Mouse (Mus musculus) liver, embryonic 11.5 days (tissue): ENCODE results near the gene Akt1. TPM values are rescaled to one million over a fixed set of nuclear protein-coding genes. Genes with fewer than 3 reads are reported as not detected.

ENCODE experiments used
- ATAC-seq: fragments of 200-750 bp; cut with Nextera tagmentation; replicated peaks from 2 replicates; pipeline ENCODE4 v1.8.0; 2017; ENCODE audit warnings: moderate number of reproducible peaks, mild to moderate bottlenecking, moderate TSS enrichment, moderate library complexity; ENCODE audit not compliant: low FRiP score
- DNase-seq: peaks from one replicate; pipeline ENCODE4 v3.0.0-alpha.2; 2017; ENCODE audit warnings: low spot score
- H3K27ac ChIP-seq: fragments of 300-500 bp; sonication (generic); 2 replicates; pipeline ENCODE4 v1.5.1; 2014; ENCODE audit warnings: mild to moderate bottlenecking, low read depth, low read length, control low read depth
- H3K27me3 ChIP-seq: fragments of 300-500 bp; sonication (generic); replicated peaks from 2 replicates; pipeline ENCODE4 v1.6.1; 2014; ENCODE audit warnings: low read length, mixed read lengths; ENCODE audit not compliant: control insufficient read depth, insufficient read depth
- H3K36me3 ChIP-seq: fragments of 300-500 bp; sonication (generic); 2 replicates; pipeline ENCODE4 v1.6.1; 2014; ENCODE audit warnings: mild to moderate bottlenecking, low read length, moderate library complexity, mixed read lengths; ENCODE audit not compliant: control insufficient read depth, insufficient read depth
- H3K4me1 ChIP-seq: fragments of 300-500 bp; sonication (generic); replicated peaks from 2 replicates; pipeline ENCODE4 v1.6.1; 2014; ENCODE audit warnings: low read length, mixed read lengths; ENCODE audit not compliant: control insufficient read depth, insufficient read depth
- H3K4me2 ChIP-seq: fragments of 300-500 bp; sonication (generic); 2 replicates; pipeline ENCODE4 v1.6.1; 2014; ENCODE audit warnings: mild to moderate bottlenecking, control low read depth, moderate library complexity
- H3K4me3 ChIP-seq: fragments of 300-500 bp; sonication (generic); 2 replicates; pipeline ENCODE4 v1.5.1; 2014; ENCODE audit warnings: low read depth, low read length, control low read depth
- H3K9ac ChIP-seq: fragments of 300-500 bp; sonication (generic); 2 replicates; pipeline ENCODE4 v1.6.1; 2014; ENCODE audit warnings: low read depth, low read length, control low read depth
- H3K9me3 ChIP-seq: fragments of 300-500 bp; sonication (generic); 2 replicates; pipeline ENCODE4 v1.6.1; 2016; ENCODE audit warnings: low read length, inconsistent platforms, mixed read lengths; ENCODE audit not compliant: control insufficient read depth
- WGBS: fragments of 180-500 bp; shearing (Covaris S2); extraction: QIAGEN DNeasy Blood & Tissue Kit; methylation state at CpG from one replicate; pipeline ENCODE4 v1.1.7; 2014; 5-methylcytosine and 5-hydroxymethylcytosine counted together
- polyA plus RNA-seq: library from polyadenylated mRNA; unstranded; fragments of >200 nt; fragmentation: Nextera tagmentation; extraction: Ambion mirVana; gene quantifications from 2 replicates; pipeline ENCODE4 v1.2.1, GENCODE M21; 2014

The Akt1 gene
- polyA plus RNA-seq, result 54.9 and 62.9 TPM in 2 replicates

DNA sequence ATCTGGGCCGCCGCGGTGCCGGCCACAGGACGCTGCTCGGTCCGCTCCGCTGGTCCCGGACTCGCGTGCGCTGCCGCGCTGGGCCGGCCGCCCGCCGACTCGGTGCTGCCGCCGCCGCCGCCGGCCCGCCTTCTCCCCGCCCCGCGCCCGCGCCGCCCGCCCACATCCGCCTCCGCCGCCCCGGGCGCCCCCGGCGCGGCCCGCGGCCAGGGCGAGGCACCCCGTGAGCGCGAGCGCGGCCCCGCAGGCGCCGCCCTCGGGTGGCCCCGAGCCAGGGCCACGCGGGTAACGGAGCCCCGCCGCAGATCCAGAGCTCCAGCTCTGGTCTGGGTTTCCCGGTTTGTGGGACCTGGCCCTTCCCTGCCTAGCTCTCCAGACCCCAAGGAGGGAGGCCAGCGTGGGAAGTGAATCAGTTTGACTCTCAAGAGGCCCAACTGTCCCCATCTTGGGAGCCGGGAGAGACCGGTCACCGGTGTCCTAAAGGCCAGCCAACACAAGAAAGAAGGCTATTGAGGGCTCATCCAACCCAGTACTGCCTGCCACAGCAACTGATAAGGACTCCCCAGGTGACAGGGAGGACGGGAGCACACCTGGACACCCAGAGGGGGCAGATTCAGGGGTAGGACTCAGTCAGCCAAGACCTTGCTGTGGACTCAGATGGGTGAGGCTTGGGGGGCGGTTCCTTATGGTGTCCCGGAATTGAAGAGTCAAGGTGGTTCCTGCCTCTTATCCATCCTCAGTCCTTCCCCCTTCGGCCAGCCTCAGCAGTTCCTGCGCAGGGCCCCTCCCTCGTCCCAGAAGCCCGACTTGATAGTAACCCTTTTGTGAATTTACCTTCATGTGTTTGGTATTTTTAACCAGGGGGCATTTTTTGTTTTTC is at the start of gene Akt1:
Gene Akt1, minus strand, starts transcription at position 753 of the 880 bp plus-strand sequence.
- whole genome bisulfite sequencing, result under 1% methylated on average over 49 of the region's 70 CpGs
- ATAC-seq, result peak; percentile 65

DNA sequence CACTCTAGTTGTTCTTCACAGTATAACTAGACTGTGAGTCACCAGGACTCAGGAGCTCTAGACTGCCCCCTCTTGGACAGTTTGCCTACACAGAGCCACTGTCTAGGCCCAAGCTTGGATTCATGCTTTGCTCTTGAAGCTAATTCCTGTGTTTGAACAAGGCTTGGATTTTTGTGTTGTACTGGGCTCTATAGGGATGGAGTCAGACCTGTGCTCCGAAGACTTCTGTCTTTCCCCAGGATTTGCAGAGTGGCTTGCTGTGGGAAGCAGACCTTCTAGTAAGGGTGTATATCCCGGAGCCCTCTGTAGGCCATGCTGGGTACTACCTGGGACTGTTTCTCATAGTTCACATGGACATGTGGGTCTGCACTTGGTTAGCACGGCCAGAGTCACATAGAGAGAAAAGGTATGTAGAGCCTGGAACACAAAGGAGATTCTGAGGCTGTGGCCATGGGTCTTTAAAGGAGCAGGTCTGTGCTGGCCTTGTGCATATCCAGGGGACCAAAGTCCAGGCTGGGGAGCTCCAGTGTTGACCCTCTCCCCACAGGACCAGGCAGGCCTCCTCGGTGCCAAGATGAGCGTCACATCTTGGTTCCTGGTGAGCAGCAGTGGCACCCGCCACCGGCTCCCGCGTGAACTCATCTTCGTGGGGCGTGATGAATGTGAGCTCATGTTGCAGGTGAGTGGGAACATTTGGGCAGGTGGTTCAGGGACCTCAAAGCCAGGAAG is 49.6 kb upstream of the Akt1 start:
- Histone ChIP-seq H3K27me3 (peaks cover 41% of the 10 kb centered on the region), H3K9me3 (no peaks in the 10 kb centered on the region), H3K9ac (no peak overlapping the region), H3K27ac (no peak overlapping the region), H3K4me3 (no peak overlapping the region), H3K36me3 (no peaks in the 10 kb centered on the region), H3K4me2 (no peak overlapping the region; the same call in 1 of the 2 replicates), H3K4me1 (peaks cover 4% of the 10 kb centered on the region; the same call in 1 of the 2 replicates)
- DNase-seq, result peak; percentile 58
- WGBS, result 69% methylated on average over 11 of the region's 11 CpGs
- ATAC-seq, result 0 out of 2 replicates have a peak, but pooled peaks have one; percentile 35

More for the DNA sequence above, at the start of gene Akt1:
- Histone ChIP-seq H3K4me3 (peak within 1 kb of the TSS; percentile 98), H3K9ac (peak within 1 kb of the TSS; percentile 97), H3K4me1 (peaks cover 40% of the 10 kb centered on the region), H3K27ac (peak within 1 kb of the TSS; percentile 94), H3K36me3 (peaks cover 4% of the 10 kb centered on the region; the same call in 1 of the 2 replicates), H3K27me3 (peaks cover 24% of the 10 kb centered on the region), H3K9me3 (no peaks in the 10 kb centered on the region), H3K4me2 (peak within 1 kb of the TSS; percentile 94)
- DNase-seq, result peak; percentile 84

- H3K4me1 ChIP-seq, result peaks cover 4% of the 10 kb centered on the region; the same call in 1 of the 2 replicates
- ATAC-seq (no peak), DNase-seq (no peak)
- no peaks in the 10 kb centered on the region for H3K9me3 ChIP-seq
- peak overlapping the region; percentile 94; the same call in 1 of the 2 replicates for H3K4me2 ChIP-seq
- peak overlapping the region; percentile 75 for H3K4me3 ChIP-seq
- H3K27ac ChIP-seq, result no peak overlapping the region
- no peak overlapping the region for H3K9ac ChIP-seq
- H3K27me3 ChIP-seq, result peaks cover 41% of the 10 kb centered on the region
- WGBS, result 82% methylated on average over 6 of the region's 6 CpGs
- no peaks in the 10 kb centered on the region for H3K36me3 ChIP-seq
Observed at GRCm38 (mm10) chr12:112723445-112723844, 48.8 kb upstream of the Akt1 start.

- peaks cover 41% of the 10 kb centered on the region for H3K27me3 ChIP-seq
- H3K4me1 ChIP-seq, result peaks cover 4% of the 10 kb centered on the region; the same call in 1 of the 2 replicates
- peak overlapping the region; percentile 94 for H3K4me2 ChIP-seq
- no peaks in the 10 kb centered on the region for H3K36me3 ChIP-seq
- ATAC-seq (no peak), DNase-seq (no peak)
- WGBS, result 16% methylated on average over 4 of the region's 5 CpGs
- no peaks in the 10 kb centered on the region for H3K9me3 ChIP-seq
- no peak overlapping the region for H3K9ac ChIP-seq
- peak overlapping the region; percentile 75 for H3K4me3 ChIP-seq
- no peak overlapping the region for H3K27ac ChIP-seq
Observed at GRCm38 (mm10) chr12:112723028-112723330, 48.3 kb upstream of the Akt1 start.

- Histone ChIP-seq H3K27ac (peak overlapping the region; percentile 80), H3K4me3 (peak overlapping the region; percentile 75), H3K9ac (peak overlapping the region; percentile 53), H3K9me3 (no peaks in the 10 kb centered on the region), H3K4me1 (peaks cover 4% of the 10 kb centered on the region; the same call in 1 of the 2 replicates), H3K27me3 (peaks cover 41% of the 10 kb centered on the region), H3K36me3 (no peaks in the 10 kb centered on the region), H3K4me2 (peak overlapping the region; percentile 94)
- ATAC-seq (peak; percentile 18), DNase-seq (peak; percentile 45)
- 2% methylated on average over 66 of the region's 75 CpGs for whole genome bisulfite sequencing
Observed at GRCm38 (mm10) chr12:112722240-112723027, 47.8 kb upstream of the Akt1 start.

DNA sequence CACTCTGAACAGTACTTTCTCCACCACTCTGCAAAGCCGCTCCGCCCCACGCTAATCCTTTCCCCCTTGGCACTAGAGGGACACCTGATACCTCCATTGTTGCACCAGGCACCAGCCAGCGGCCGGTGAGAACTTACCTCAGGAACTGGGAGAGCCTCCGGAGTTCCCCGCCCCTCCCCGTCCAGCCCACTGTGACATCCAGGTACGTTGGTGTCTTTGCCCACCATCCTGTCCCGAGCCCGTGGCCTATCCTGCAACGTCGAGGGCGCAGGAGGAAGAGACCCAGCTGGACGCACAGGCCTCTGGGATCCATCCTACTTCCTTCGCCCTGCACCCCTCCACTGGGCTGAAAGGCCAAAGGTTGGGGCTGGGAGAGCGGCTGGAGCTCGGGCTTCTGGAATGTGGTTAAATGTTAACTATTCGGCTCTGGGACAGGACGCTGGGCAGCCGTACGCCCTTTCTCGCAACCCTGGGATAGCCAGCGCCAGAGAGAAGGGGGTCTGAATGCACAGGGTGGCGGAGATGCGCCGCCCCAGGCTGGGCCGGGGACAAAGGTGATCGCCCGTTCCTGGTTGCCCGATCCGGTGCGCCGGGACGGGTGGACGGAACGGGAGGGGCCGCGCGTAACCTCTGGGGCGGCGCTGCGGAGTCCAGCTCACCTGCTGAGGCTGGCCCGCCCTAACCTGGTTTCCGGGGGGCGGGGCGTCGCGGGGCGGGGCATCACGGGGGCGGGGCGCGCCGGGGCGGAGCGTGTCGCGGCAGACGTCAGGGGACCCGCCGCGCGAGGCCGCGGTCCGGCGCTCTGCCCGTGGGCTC is 46.9 kb upstream of the Akt1 start:
- no peaks in the 10 kb centered on the region for H3K36me3 ChIP-seq
- peaks cover 4% of the 10 kb centered on the region; the same call in 1 of the 2 replicates for H3K4me1 ChIP-seq
- peaks cover 41% of the 10 kb centered on the region for H3K27me3 ChIP-seq
- ATAC-seq (peak; percentile 51), DNase-seq (peak; percentile 65)
- H3K9me3 ChIP-seq, result no peaks in the 10 kb centered on the region
- peak overlapping the region; percentile 75 for H3K4me3 ChIP-seq
- peak overlapping the region; percentile 80 for H3K27ac ChIP-seq
- peak overlapping the region; percentile 53 for H3K9ac ChIP-seq
- 7% methylated on average over 62 of the region's 69 CpGs for WGBS
- H3K4me2 ChIP-seq, result peak overlapping the region; percentile 94

- Histone ChIP-seq H3K4me3 (peak overlapping the region; percentile 75), H3K9ac (peak overlapping the region; percentile 48), H3K36me3 (no peaks in the 10 kb centered on the region; the same call in 1 of the 2 replicates), H3K4me2 (peak overlapping the region; percentile 94), H3K4me1 (peaks cover 4% of the 10 kb centered on the region; the same call in 1 of the 2 replicates), H3K27ac (peak overlapping the region; percentile 80), H3K27me3 (peaks cover 41% of the 10 kb centered on the region), H3K9me3 (no peaks in the 10 kb centered on the region)
- ATAC-seq (no peak), DNase-seq (no peak)
- 44% methylated on average over 12 of the region's 12 CpGs for WGBS
Observed at GRCm38 (mm10) chr12:112720890-112721423, 46.3 kb upstream of the Akt1 start.
